Mouse (Mus musculus) thymus, adult 2 months (tissue): Measurements from ENCODE around the gene Atic.

ENCODE experiments used
- CTCF ChIP-seq: fragments of 200-500 bp; IDR thresholded peaks from 2 replicates; pipeline ENCODE4 v1.5.1; 2012; ENCODE audit warnings: mild to moderate bottlenecking, control low read depth, low read length, moderate library complexity, borderline replicate concordance; ENCODE audit not compliant: control insufficient read depth, poor library complexity, insufficient read depth; ENCODE audit errors: extremely low read depth
- POLR2A ChIP-seq: fragments of 200-500 bp; IDR thresholded peaks from 2 replicates; pipeline ENCODE4 v1.6.1; 2012; ENCODE audit warnings: mild to moderate bottlenecking, low read length, control low read depth, moderate library complexity; ENCODE audit not compliant: control insufficient read depth, poor library complexity, insufficient read depth; ENCODE audit errors: extremely low read depth

DNA sequence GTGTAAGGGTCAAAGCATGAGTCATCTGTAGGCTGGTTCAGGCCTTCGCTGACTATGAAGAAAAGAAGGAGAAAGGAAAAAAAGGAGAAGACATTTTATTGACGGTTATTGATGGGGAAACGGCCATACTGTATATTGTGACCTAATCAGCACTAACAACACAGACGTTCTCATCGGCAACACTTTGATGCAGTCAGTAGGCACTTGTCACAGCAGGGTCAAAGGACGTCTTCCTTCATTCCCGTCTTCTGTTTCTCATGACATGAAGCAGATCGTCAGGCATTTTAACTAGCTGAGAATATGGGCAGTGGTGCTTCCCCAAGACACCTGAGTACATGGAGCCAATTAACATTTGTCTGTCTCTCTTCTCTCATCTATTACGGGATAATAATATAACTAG, 36.2 kb downstream of the Atic start:
- TF ChIP-seq CTCF (no peak), POLR2A (no peak)
